Mouse (Mus musculus): ENCODE results near the gene Gm49320. TPM values are rescaled to one million over a fixed set of nuclear protein-coding genes. Genes with fewer than 3 reads are reported as not detected.

The Gm49320 gene
- total RNA-seq, 2 experiments from 2014 or later, result 0.74 TPM; not detected in 1

GRCm38 (mm10) chr8:4257350-4257749 is 18.7 kb downstream of the Gm49320 start:
- intact Hi-C loops (cut with DNase I), result no loop called here
- no peak for DNase-seq

DNA sequence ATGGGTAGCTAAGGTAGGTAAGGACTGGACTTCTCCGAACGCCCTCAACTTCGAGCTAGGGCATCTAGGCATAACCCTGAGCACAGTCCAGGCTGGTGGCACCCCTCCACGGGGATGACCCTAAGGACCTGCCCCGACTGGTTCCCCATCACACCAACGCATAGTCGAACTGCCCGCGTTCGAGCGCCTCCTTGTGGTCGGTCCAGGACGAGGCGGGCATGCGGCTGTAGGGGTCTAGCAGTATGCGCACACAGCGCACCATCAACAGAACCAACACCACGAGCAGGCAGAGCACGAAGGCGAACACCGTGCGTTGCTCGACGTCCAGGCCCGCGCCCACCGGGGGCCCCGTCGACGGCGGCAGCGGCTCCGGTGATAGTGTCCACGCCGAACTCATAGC is 19.6 kb downstream of the Gm49320 start:
- peak; percentile 91 for DNase-seq
- intact Hi-C loops (cut with DNase I), result no loop called here

GRCm38 (mm10) chr8:4258678-4259077 is 20.0 kb downstream of the Gm49320 start:
- intact Hi-C loops (cut with DNase I), result no loop called here
- DNase-seq, result no peak

DNA sequence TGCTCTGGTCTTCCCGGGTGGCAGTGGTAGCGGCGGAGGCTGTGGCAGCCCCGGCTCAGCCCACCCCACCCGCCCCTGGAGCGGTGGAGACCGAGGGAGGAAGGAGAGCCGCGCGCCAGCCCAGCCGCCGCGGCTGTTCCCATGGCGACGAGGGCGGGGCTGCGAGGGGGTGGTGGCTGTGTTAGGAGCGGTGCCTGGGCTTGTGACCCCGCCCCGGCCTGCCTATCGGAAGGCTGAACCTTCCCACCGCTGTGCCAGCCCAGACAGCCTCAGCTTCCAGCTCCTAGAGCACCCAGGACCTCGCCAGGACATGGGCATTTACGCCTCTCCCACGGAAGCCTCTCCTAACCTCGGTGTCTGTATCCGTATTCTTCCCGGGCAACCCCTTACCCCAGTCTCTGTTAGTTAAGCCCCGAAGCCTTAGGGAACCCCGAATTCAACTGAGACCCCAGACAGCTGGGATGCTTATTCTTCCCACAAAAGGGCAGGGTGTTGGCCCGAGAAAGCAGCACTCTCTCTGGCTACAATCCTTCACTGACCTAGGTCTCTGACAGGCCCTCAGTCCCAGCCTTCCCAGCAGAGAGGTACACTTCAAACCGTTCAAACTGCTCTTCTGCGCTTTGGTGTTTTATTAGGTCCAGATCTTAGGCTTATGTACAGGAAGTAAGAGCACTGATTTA is 20.6 kb downstream of the Gm49320 start, which contains the start of gene Ctxn1:
Ctxn1 (minus strand) TSS at position 150 of the 680 bp plus-strand sequence.
- peak; percentile 97 for DNase-seq
- intact Hi-C loops (cut with DNase I), result no loop called here

GRCm38 (mm10) chr8:4259805-4260170 is 21.1 kb downstream of the Gm49320 start:
- intact Hi-C loops (cut with DNase I), result no loop called here
- no peak for DNase-seq

DNA sequence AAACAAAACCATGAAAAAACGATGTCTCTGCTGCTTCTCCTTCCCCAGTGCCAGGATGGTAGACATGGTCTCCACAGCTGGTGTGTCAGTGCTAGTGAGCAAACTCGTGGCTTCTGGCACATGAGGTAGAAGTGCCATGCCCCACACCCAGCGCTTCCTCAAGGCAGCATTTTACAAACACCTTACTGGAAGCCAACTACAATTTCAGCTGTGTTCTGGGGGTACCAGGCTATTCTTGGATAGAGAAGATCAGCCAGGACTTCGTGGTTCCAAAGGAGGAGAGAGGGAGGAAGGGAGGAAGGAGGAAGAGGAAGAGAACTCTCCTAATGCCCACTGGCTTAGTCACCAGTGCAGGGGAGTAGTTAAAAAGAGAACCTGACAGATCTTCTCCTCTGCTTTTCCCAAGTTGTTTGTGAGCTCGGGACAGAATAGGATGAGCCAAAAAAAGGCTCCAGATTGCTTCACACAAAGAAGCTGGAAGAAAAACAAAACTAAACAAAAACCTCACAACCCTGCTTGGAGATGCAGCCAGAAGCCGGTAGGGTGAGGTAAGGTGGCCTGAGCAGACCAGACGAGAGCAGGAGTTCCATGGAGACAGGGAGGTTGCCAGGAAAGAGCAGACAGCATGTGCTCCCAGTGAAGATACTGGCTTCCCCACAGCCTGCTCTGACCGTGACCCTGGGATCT is 24.6 kb downstream of the Gm49320 start:
- intact Hi-C loops (cut with DNase I), result no loop called here
- DNase-seq, result no peak

GRCm38 (mm10) chr8:4265160-4265914 is 26.7 kb downstream of the Gm49320 start:
- no peak for DNase-seq
- intact Hi-C loops (cut with DNase I), result no loop called here

DNA sequence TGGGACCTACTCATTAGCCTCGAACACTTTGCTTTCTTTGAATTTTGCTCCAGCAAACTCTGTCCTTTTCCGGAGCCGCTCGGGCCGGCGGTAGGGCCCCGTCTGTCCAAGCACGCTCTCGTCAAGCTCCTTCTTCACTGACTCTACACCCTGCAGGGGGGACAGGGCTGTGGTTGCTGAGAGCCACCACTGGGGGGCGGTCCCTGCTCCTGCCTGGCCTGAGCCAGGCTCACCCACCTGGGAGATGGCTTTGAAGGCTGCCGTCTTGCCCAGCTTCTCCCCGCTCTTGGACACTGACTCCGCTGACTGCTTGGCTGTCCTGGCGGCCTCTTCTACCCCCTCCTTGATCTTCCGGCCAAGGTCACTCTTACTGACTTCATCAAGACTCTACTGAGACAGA is 29.0 kb downstream of the Gm49320 start:
- intact Hi-C loops (cut with DNase I), result no loop called here

DNA sequence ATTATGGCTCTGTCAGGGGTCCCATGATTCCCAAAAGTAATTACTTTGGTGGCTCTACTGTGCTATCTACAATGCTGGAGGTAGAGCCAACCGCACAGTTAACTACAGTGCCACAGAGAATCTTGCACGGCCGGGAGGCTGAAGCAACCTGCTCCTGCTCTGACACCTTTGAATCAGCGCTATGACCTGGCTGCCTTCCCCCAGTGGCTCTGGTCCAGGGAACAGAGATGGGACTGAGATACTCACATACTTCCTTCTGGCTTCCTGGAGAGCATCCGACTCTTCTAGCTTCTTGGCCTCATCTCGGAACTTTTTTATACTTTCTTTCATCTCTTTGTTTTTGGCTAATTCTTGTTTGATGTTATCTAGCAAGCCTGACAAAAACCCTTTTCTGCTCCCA is 30.9 kb downstream of the Gm49320 start:
- no peak for DNase-seq
- intact Hi-C loops (cut with DNase I), result no loop called here

More for the DNA sequence above, 29.0 kb downstream of the Gm49320 start:
- DNase-seq, result no peak

GRCm38 (mm10) chr8:4275275-4276110 is 36.8 kb downstream of the Gm49320 start, which contains the start of gene Timm44:
Gene Timm44, minus strand, starts transcription at chr8:4275913.
- intact Hi-C loops (cut with DNase I), result no loop called here

GRCm38 (mm10) chr8:4276111-4276465 is 37.4 kb downstream of the Gm49320 start:
- no peak for DNase-seq
- intact Hi-C loops (cut with DNase I), result no loop called here

More at GRCm38 (mm10) chr8:4275275-4276110, 36.8 kb downstream of the Gm49320 start, which contains the start of gene Timm44:
- peak; percentile 98 for DNase-seq

GRCm38 (mm10) chr8:4292738-4293137 is 54.1 kb downstream of the Gm49320 start:
- intact Hi-C loops (cut with DNase I), result no loop called here
- no peak for DNase-seq

DNA sequence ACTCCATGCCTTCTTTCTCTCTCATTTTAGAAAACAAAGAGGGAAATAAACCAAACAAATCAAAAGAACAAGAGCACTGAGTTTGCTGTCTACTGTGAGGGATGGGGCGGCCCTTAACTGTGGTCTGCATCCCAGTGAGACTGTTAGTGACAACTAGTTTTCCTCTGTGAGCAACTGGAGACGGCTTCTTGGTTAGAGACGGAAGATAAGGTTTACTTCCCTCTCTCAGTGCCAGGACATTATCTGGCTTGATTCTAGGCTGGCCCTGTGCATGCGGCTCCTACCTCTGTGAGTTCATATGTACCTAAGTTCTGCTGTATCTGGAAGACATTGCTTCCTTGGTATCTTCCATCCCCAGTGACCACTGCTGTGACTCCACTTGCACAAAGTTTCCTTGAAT is 59.2 kb downstream of the Gm49320 start:
- intact Hi-C loops (cut with DNase I), result no loop called here
- no peak for DNase-seq

Other genes with a start within 250 kb of the Gm49320 start
- gene Cd209f, start 133.0 kb upstream of the Gm49320 start, total RNA-seq (2021), result under 1 TPM; 0.50 to 0.56 TPM
- gene Cd209g, start 104.8 kb upstream of the Gm49320 start, total RNA-seq (2021), result not detected
- gene Evi5l, start 72.3 kb upstream of the Gm49320 start, total RNA-seq (2021), result 100 to 1,000 TPM; 172 to 174 TPM
- 100 to 1,000 TPM; 108 to 109 TPM for gene Prr36, start 21.4 kb upstream of the Gm49320 start, total RNA-seq (2021)
- not detected for gene Lrrc8e, start 12.0 kb upstream of the Gm49320 start, total RNA-seq (2021)
- gene Map2k7, start 125 bp upstream of the Gm49320 start, total RNA-seq (2021), result 10 to 100 TPM; 62.9 to 65.4 TPM
- gene Tgfbr3l, start 9.3 kb downstream of the Gm49320 start, total RNA-seq (2021), result 10 to 100 TPM in 1 of 2 experiments, 1 to 10 TPM in 1; 8.7 to 12.9 TPM
- 10 to 100 TPM; 32.6 to 34.4 TPM for gene Snapc2, start 14.2 kb downstream of the Gm49320 start, total RNA-seq (2021)
- 100 to 1,000 TPM; 421 to 425 TPM for gene Ctxn1, start 20.4 kb downstream of the Gm49320 start, total RNA-seq (2021)
- 10 to 100 TPM; 60.4 to 67.1 TPM for gene Timm44, start 37.0 kb downstream of the Gm49320 start, total RNA-seq (2021)
- 10 to 100 TPM; 22.2 to 27.5 TPM for gene Ccl25, start 86.3 kb downstream of the Gm49320 start, total RNA-seq (2021)
- gene Elavl1, start 86.5 kb downstream of the Gm49320 start, total RNA-seq (2021), result 100 to 1,000 TPM in 1 of 2 experiments, 10 to 100 TPM in 1; 87.8 to 103 TPM

All from left cerebral cortex, postnatal 4 days (tissue).